Mouse (Mus musculus) heart, postnatal 25 days (tissue): Measurements from ENCODE around the gene Nsd1. TPM values are rescaled to one million over a fixed set of nuclear protein-coding genes. Genes with fewer than 3 reads are reported as not detected.

Source experiments
- DNase-seq: peaks from one replicate; pipeline ENCODE4 v3.0.0; 2022; ENCODE audit warnings: low spot score
- intact Hi-C: fragments of 180-260 bp; cut with DNase I; formaldehyde crosslinking; loops from one replicate; pipeline ENCODE4 v1.15.1; 2025
- total RNA-seq, 2 experiments: library from RNA; stranded (reverse); gene quantifications; 2 replicates each; pipeline ENCODE4 v1.2.3; 2021

The Nsd1 gene
- total RNA-seq, 2 experiments from 2014 or later = 59.1 to 65.4 TPM

DNA sequence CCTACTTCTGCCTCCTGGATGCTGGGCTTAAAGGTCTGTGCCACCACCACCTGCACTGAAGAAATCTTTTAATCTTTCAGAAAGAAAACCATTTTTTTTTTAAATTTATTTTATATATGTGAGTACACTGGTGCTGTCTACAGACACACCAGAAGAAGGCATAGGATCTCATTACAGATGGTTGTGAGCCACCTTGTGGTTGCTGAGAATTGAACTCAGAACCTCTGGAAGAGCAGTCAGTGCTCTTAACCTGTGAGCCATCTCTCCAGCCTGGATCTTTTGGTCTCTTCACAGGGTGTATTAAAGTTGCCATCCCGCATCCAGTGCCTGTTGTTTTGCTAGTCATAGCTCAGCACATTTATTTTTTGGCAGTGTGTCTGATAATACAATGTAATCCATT is 21.1 kb downstream of the Nsd1 start:
- DNase-seq = no peak
- intact Hi-C loops = loop anchor here (5.0 kb wide), 1 partner anchor 48 kb away; no protein-coding TSS in a partner anchor

GRCm38 (mm10) chr13:55243205-55243604 is 33.6 kb downstream of the Nsd1 start:
- intact Hi-C loops = no loop called here
- DNase-seq = no peak

- intact Hi-C loops = no loop called here
- DNase-seq = no peak
These were observed 37.9 kb downstream of the Nsd1 start for GRCm38 (mm10) chr13:55247293-55248030.

DNA sequence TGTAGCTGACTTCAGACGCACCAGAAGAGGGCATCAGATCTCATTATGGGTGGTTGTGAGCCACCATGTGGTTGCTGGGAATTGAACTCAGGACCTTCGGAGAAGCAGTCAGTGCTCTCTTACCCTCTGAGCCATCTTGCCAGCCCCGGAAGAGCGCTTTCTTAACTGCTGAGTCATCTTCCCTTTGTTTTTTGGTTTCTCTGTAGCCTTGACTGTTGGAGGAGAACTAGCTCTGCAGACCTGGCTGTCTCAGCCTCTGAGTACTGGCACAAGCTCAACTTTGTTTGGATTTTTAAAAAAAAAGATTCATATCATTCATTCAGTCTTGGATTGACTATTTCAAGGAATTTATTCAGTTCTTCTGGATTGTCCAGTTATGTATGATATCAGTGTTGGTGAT is 39.7 kb downstream of the Nsd1 start:
- DNase-seq = no peak
- intact Hi-C loops = no loop called here

- intact Hi-C loops = no loop called here
- no peak for DNase-seq
These were observed 43.2 kb downstream of the Nsd1 start for GRCm38 (mm10) chr13:55252820-55253219.

DNA sequence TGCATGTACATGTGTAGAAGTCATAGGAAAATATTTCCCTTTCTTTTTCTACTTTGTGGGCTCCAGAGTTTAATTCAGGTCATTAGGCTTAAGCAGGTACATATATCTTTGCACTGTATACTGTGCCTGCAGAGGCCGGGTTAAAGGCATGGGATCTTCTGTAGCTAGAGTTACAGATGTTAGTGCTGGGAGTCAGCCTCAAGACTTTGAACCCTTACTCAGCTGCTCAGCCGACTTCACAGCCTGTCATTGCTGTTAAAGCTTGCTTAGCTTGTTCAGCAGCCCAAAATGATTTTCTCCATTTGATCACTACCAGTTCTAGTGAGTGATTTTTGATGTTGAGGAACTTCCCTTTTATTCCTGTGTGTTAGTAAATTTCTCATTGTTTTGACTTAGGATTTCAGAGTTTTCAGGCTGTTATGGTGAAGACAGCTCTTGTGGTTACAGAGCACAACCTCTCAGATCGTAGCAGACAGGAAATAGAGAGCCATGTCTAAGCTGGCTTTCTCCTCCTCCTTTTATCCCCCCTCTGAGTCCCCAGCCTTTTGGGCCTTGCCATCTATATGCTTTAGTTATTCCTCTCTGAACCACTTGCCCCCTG is 45.6 kb downstream of the Nsd1 start:
- DNase-seq = no peak
- intact Hi-C loops = loop anchor here (5.0 kb wide), 1 partner anchor 43 kb away; no protein-coding TSS in a partner anchor

GRCm38 (mm10) chr13:55258651-55259050 is 49.1 kb downstream of the Nsd1 start:
- intact Hi-C loops = loop anchor here (2.0 to 5.0 kb wide), 2 partner anchors 46 to 76 kb away; no protein-coding TSS in a partner anchor

DNA sequence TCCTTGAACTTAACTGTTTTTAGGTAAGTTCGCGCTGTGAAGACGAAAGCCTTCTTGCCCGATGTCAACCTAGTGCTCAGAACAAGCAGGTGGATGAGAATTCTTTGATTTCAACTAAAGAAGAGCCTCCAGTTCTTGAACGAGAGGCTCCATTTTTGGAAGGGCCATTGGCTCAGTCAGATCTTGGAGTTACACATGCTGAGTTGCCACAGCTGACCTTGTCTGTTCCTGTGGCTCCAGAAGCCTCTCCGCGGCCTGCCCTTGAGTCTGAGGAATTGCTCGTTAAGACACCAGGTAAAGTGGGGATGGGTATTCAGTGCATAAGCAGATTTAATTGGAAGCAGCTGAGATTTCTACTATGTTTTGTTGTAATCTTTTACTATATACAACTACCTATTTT is 51.9 kb downstream of the Nsd1 start:
- intact Hi-C loops = no loop called here
- DNase-seq = no peak

More at GRCm38 (mm10) chr13:55258651-55259050, 49.1 kb downstream of the Nsd1 start:
- no peak for DNase-seq

- no peak for DNase-seq
- intact Hi-C loops = no loop called here
These were observed 52.5 kb downstream of the Nsd1 start for GRCm38 (mm10) chr13:55262096-55262495.

- intact Hi-C loops = no loop called here
- no peak for DNase-seq
These were observed 67.6 kb downstream of the Nsd1 start for GRCm38 (mm10) chr13:55277203-55277602.

DNA sequence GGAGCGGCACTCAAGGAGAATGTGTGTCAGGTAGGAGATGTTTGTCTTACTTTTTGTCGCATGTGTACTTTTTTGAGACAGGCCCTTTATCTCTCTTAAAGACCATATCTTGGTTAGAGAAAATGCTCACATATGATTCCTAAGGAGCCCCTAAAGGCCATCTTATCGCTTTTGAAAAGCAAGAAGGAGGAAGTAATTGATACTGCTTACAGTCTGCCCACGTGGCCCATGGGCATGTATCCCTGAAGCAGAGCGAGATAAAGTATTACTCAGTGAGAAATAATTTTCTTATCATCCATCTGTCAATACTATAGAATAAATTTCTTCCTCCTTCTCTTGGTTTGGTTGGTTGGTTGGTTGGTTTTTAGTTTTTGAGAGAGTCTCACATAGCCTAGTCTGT is 68.1 kb downstream of the Nsd1 start:
- DNase-seq = no peak
- intact Hi-C loops = no loop called here

GRCm38 (mm10) chr13:55288854-55289253 is 79.3 kb downstream of the Nsd1 start:
- intact Hi-C loops = no loop called here

GRCm38 (mm10) chr13:55296760-55297159 is 87.2 kb downstream of the Nsd1 start:
- intact Hi-C loops = no loop called here
- no peak for DNase-seq

More at GRCm38 (mm10) chr13:55288854-55289253, 79.3 kb downstream of the Nsd1 start:
- no peak for DNase-seq

GRCm38 (mm10) chr13:55300913-55301312 is 91.3 kb downstream of the Nsd1 start:
- DNase-seq = no peak
- intact Hi-C loops = no loop called here

GRCm38 (mm10) chr13:55312028-55312630 is 102.5 kb downstream of the Nsd1 start:
- intact Hi-C loops = no loop called here
- DNase-seq = no peak

GRCm38 (mm10) chr13:55313051-55313450 is 103.5 kb downstream of the Nsd1 start:
- DNase-seq = no peak
- intact Hi-C loops = no loop called here

DNA sequence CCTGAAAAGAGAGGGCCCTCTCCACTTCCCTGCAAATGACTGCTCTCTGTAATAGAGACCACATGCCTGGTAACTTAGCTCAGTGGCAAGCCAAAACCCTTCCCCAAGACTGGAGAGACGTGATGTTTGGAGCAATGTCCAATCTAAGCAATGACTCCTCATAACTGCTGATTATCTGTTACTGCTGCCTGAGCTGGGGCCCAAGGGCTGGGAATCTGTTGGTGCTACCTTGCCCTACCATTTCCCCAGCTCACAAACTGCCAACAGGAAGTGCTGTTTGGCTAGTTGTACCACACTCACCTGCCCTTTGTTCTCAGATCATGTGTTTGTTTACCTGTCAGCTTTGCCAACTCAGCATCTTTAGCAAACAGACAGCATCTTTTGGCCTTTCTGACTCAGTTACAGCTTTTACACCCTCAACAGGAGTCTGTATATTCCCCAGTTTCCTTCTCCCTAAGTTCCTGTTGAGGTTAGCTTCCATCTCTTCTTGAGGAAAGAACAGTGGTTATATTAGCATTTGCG is 105.4 kb downstream of the Nsd1 start:
- no peak for DNase-seq
- intact Hi-C loops = no loop called here

GRCm38 (mm10) chr13:55318351-55318750 is 108.8 kb downstream of the Nsd1 start:
- intact Hi-C loops = no loop called here
- no peak for DNase-seq

DNA sequence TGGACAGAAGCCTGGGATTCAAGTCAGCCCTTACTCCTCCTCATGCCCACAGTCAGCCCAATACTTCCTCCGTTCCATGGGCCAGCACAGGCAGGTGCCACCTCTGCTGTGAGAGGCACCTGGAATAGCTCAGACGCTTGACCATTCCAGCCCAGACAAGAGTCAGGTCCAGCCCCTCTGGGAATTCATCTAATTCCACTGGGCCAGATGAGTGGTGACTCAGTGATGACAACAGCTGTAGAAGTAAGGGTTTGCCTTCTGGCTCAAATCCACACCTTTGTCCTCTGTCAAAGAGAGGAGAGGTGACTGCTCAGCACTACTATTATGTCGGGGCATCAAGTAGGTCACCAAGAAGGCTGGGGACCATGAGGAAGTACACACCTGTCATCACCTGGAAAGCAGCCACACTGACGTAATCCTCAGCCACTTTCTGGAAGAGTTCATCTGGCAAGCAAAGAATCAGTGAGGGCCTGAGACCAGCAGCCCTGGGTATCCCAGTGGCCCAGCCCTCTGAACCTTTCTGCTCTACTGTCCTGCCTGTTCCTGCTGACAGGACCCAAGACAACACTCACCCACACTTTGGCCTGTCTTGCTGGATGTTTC is 110.5 kb downstream of the Nsd1 start, which contains the start of gene Prelid1:
Gene Prelid1, plus strand, starts transcription at position 570 of the 603 bp plus-strand sequence.
- intact Hi-C loops = no loop called here
- DNase-seq = no peak

- peak; percentile 75 for DNase-seq
- intact Hi-C loops = no loop called here
These were observed 112.0 kb downstream of the Nsd1 start, which contains the start of gene Rab24 for GRCm38 (mm10) chr13:55321434-55322129. TSS of gene Rab24 (minus strand) at chr13:55321946.
